Mouse (Mus musculus) urinary bladder, adult 18-20 months (tissue): ENCODE data around the gene Bace2.
A peak's percentile ranks its signal among the peaks of the same experiment; 100 is the strongest.

ENCODE experiments used
- DNase-seq, 2 experiments: peaks; one replicate each; pipeline ENCODE4 v3.0.0; 2022; ENCODE audit warnings: low spot score in 2 of 2, mixed read lengths in 2 of 2

Bace2 gene

GRCm38 (mm10) chr16:97467993-97468791, 111.7 kb downstream of the Bace2 start:
- DNase-seq, result no peak

DNA sequence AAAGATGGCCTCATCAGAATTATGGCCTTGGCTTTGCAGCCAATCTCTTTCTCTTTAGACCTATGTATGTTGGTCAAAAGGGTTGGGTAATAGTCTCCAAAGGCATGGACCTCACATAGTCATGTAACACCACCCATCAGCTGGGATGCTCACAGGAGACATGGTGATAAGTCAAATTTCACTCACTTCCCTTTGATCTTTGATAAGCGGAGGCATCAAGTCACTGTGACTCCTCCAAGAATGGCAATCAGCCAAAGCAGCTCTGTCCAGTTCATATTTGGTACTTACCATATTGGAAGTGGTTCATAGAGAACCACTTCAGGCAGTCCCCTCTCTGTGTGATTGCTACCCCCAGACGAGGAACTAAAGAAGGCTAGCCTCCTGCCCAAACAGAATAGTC, 118.1 kb downstream of the Bace2 start:
- DNase-seq, result no peak

GRCm38 (mm10) chr16:97475581-97475980, 119.0 kb downstream of the Bace2 start:
- DNase-seq, result no peak

- DNase-seq, result no peak
Measured at GRCm38 (mm10) chr16:97476524-97476923, 120.0 kb downstream of the Bace2 start.

- DNase-seq, result no peak
Measured at GRCm38 (mm10) chr16:97478655-97479054, 122.1 kb downstream of the Bace2 start.

GRCm38 (mm10) chr16:97492369-97492768, 135.8 kb downstream of the Bace2 start:
- peak in 1 of 2 experiments; percentile 45 for DNase-seq
